ENCODE assay signal across 8 mouse cellular contexts in genomic region chr15:82937428-82937992, GRCm38 (mm10). TPM values are rescaled to one million over a fixed set of nuclear protein-coding genes. Genes with fewer than 3 reads are reported as not detected.
DNase-seq lines count a peak whose midpoint lies in the region; ATAC-seq and TF ChIP-seq lines count a peak whose summit lies in the region.

No protein-coding gene starts in this region.

- no peaks in the 10 kb centered on the region for H3K9me3 ChIP-seq in heart, embryonic 13.5 days
- no peaks in the 10 kb centered on the region for H3K9me3 ChIP-seq in midbrain, embryonic 10.5 days (replicated peaks)
- H3K9me3 ChIP-seq in midbrain, embryonic 11.5 days (ENCODE audit: control insufficient read depth, low read length), result no peaks in the 10 kb centered on the region
- H3K9me3 ChIP-seq in hindbrain, embryonic 16.5 days (ENCODE audit: control insufficient read depth, low read length), result no peaks in the 10 kb centered on the region
- H3K9me3 ChIP-seq in stomach, postnatal 0 days (ENCODE audit: control insufficient read depth, low read length), result no peaks in the 10 kb centered on the region

- intact Hi-C loops in heart, postnatal 36 days (cut with DNase I), result no loop called here
- intact Hi-C loops in left cerebral cortex, postnatal 36 days (cut with DNase I), result no loop called here

- peaks cover 59% of the 10 kb centered on the region for H3K27me3 ChIP-seq in heart, embryonic 13.5 days (replicated peaks)
- H3K27me3 ChIP-seq in midbrain, embryonic 10.5 days (ENCODE audit: low read depth, poor library complexity, severe bottlenecking), result 0 out of 2 replicates have a peak, but pooled peaks cover 6% of the 10 kb centered on the region
- H3K27me3 ChIP-seq in midbrain, embryonic 11.5 days (ENCODE audit: control insufficient read depth, insufficient read depth, low read length), result no peaks in the 10 kb centered on the region
- no peaks in the 10 kb centered on the region; the same call in 1 of the 2 replicates for H3K27me3 ChIP-seq in hindbrain, embryonic 16.5 days (replicated peaks; ENCODE audit: control insufficient read depth, insufficient read depth, low read length)
- H3K27me3 ChIP-seq in stomach, postnatal 0 days (ENCODE audit: control insufficient read depth, insufficient read depth, low read length), result no peaks in the 10 kb centered on the region

- H3K36me3 ChIP-seq in heart, embryonic 13.5 days, result no peaks in the 10 kb centered on the region
- no peaks in the 10 kb centered on the region for H3K36me3 ChIP-seq in midbrain, embryonic 10.5 days
- H3K36me3 ChIP-seq in midbrain, embryonic 11.5 days (ENCODE audit: control insufficient read depth, insufficient read depth, low read length), result no peaks in the 10 kb centered on the region
- H3K36me3 ChIP-seq in hindbrain, embryonic 16.5 days (ENCODE audit: control insufficient read depth, insufficient read depth, low read length), result no peaks in the 10 kb centered on the region
- no peaks in the 10 kb centered on the region for H3K36me3 ChIP-seq in stomach, postnatal 0 days (ENCODE audit: control insufficient read depth, insufficient read depth, low read length)

- H3K27ac ChIP-seq in heart, embryonic 13.5 days (replicated peaks), result peak overlapping the region; percentile 73
- H3K27ac ChIP-seq in midbrain, embryonic 10.5 days (replicated peaks), result peak overlapping the region; percentile 43; the same call in 1 of the 2 replicates
- no peak overlapping the region; the same call in 1 of the 2 replicates for H3K27ac ChIP-seq in midbrain, embryonic 11.5 days (ENCODE audit: low read depth, low read length)
- 0 out of 2 replicates have a peak overlapping the region, but pooled peaks have one; percentile 1 for H3K27ac ChIP-seq in hindbrain, embryonic 16.5 days (ENCODE audit: low read depth, low read length)
- H3K27ac ChIP-seq in stomach, postnatal 0 days (replicated peaks), result peak overlapping the region; percentile 49

- no peak for ATAC-seq in heart, embryonic 13.5 days (ENCODE audit: extremely low read depth, insufficient number of reproducible peaks, low FRiP score, low TSS enrichment)
- ATAC-seq in midbrain, embryonic 11.5 days (ENCODE audit: low FRiP score), result no peak
- no peak for ATAC-seq in hindbrain, embryonic 16.5 days
- ATAC-seq in stomach, postnatal 0 days (ENCODE audit: low FRiP score, low TSS enrichment), result peak; percentile 38; the same call in 1 of the 2 replicates
- no peak for ATAC-seq in megakaryocyte, adult 5-6 weeks (ENCODE audit: poor library complexity, severe bottlenecking)

- TF ChIP-seq EP300 in stomach, postnatal 0 days (optimal IDR thresholded peaks at IDR 0.05), result no peak

- no peak for DNase-seq in heart, postnatal 36 days
- DNase-seq in midbrain, embryonic 10.5 days (ENCODE audit: low spot score), result no peak
- no peak for DNase-seq in midbrain, embryonic 11.5 days (ENCODE audit: low spot score, missing footprints)
- DNase-seq in stomach, postnatal 0 days (ENCODE audit: low spot score), result no peak
- DNase-seq in left cerebral cortex, postnatal 36 days (ENCODE audit: low spot score in 2 of 2), result no peak

- 0 out of 2 replicates have a peak overlapping the region, but pooled peaks have one; percentile 28 for H3K9ac ChIP-seq in heart, embryonic 13.5 days
- H3K9ac ChIP-seq in midbrain, embryonic 11.5 days (ENCODE audit: low read length), result no peak overlapping the region
- H3K9ac ChIP-seq in hindbrain, embryonic 16.5 days (ENCODE audit: low read depth, low read length), result no peak overlapping the region
- no peak overlapping the region for H3K9ac ChIP-seq in stomach, postnatal 0 days (ENCODE audit: low read length)

- H3K4me2 ChIP-seq in heart, embryonic 13.5 days, result peak overlapping the region; percentile 57
- no peak overlapping the region for H3K4me2 ChIP-seq in midbrain, embryonic 11.5 days
- H3K4me2 ChIP-seq in hindbrain, embryonic 16.5 days (ENCODE audit: low read length), result no peak overlapping the region
- H3K4me2 ChIP-seq in stomach, postnatal 0 days (replicated peaks; ENCODE audit: low read depth), result peak overlapping the region; percentile 28

- peak overlapping the region; percentile 22 for H3K4me3 ChIP-seq in heart, embryonic 13.5 days
- no peak overlapping the region for H3K4me3 ChIP-seq in midbrain, embryonic 10.5 days
- H3K4me3 ChIP-seq in midbrain, embryonic 11.5 days (ENCODE audit: low read depth, low read length), result no peak overlapping the region
- H3K4me3 ChIP-seq in hindbrain, embryonic 16.5 days (ENCODE audit: low read length), result no peak overlapping the region
- no peak overlapping the region for H3K4me3 ChIP-seq in stomach, postnatal 0 days (ENCODE audit: low read depth, low read length)

- 40% methylated on average over 5 of the region's 5 CpGs for WGBS in heart, embryonic 13.5 days
- WGBS in midbrain, embryonic 10.5 days, result 69% methylated on average over 5 of the region's 5 CpGs
- WGBS in midbrain, embryonic 11.5 days, result 70% methylated on average over 5 of the region's 5 CpGs
- WGBS in hindbrain, embryonic 16.5 days, result 38% methylated on average over 5 of the region's 5 CpGs
- 41% methylated on average over 5 of the region's 5 CpGs for WGBS in stomach, postnatal 0 days

- no peak for TF ChIP-seq CTCF in stomach, postnatal 0 days (IDR thresholded peaks at IDR 0.05; ENCODE audit: low read depth)

- H3K4me1 ChIP-seq in heart, embryonic 13.5 days, result peaks cover 82% of the 10 kb centered on the region
- H3K4me1 ChIP-seq in midbrain, embryonic 10.5 days, result peaks cover 87% of the 10 kb centered on the region
- H3K4me1 ChIP-seq in midbrain, embryonic 11.5 days (ENCODE audit: control insufficient read depth, insufficient read depth, low read length), result peaks cover 22% of the 10 kb centered on the region
- H3K4me1 ChIP-seq in hindbrain, embryonic 16.5 days (ENCODE audit: control insufficient read depth, insufficient read depth, low read depth, low read length), result peaks cover 85% of the 10 kb centered on the region
- H3K4me1 ChIP-seq in stomach, postnatal 0 days (replicated peaks; ENCODE audit: control insufficient read depth, insufficient read depth), result peaks cover 23% of the 10 kb centered on the region

RNA-seq across cellular contexts. Expression of gene Tcf20, which starts 50.2 kb away (rescaled TPM):
- polyA plus RNA-seq in heart, embryonic 13.5 days (2015; fragmentation: Nextera tagmentation; extraction: Ambion mirVana), result 4.6 and 4.8 TPM in 2 replicates
- 10 to 100 TPM; 56.1 to 56.7 TPM for total RNA-seq in heart, postnatal 36 days (2021)
- polyA plus RNA-seq in midbrain, embryonic 10.5 days (2016; fragmentation: Nextera tagmentation; extraction: Ambion mirVana), result 7.5 and 8.4 TPM in 2 replicates
- 12.3 and 13.5 TPM in 2 replicates for polyA plus RNA-seq in midbrain, embryonic 11.5 days (2014; fragmentation: Nextera tagmentation; extraction: Ambion mirVana)
- polyA plus RNA-seq in hindbrain, embryonic 16.5 days (2015; fragmentation: Nextera tagmentation; extraction: Ambion mirVana), result 9.3 TPM in 2 replicates
- 3.6 and 3.7 TPM in 2 replicates for polyA plus RNA-seq in stomach, postnatal 0 days (2015; fragmentation: Nextera tagmentation; extraction: Ambion mirVana)
- 40.7 and 46.5 TPM in 2 replicates for total RNA-seq in megakaryocyte, adult 5-6 weeks (2015)
- total RNA-seq in megakaryocyte, adult 5-6 weeks (2017), result 75.9 and 85.2 TPM in 2 replicates
- total RNA-seq in left cerebral cortex, postnatal 36 days (2021), result 100 to 1,000 TPM; 210 to 218 TPM

Comparison
In these comparisons a context has a peak if more than half of its experiments do, and no peak if none do; other contexts are left out.
1. H3K4me2 ChIP-seq: peak in heart, embryonic 13.5 days (single experiment) and stomach, postnatal 0 days (single experiment); none in midbrain, embryonic 11.5 days (single experiment) and hindbrain, embryonic 16.5 days (single experiment).